Mouse (Mus musculus): ENCODE data around the gene Olfr1211. TPM values are rescaled to one million over a fixed set of nuclear protein-coding genes. Genes with fewer than 3 reads are reported as not detected.

Olfr1211 gene
- not detected in 2 replicates for polyA plus RNA-seq (2012; ENCODE audit: insufficient read depth, insufficient read length, low replicate concordance, missing spikeins)

- H3K4me1 ChIP-seq (ENCODE audit: control insufficient read depth, insufficient read depth, low read length) = no peaks in the 10 kb centered on the region
- TF ChIP-seq POLR2A (IDR thresholded peaks at IDR 0.05; ENCODE audit: insufficient read depth, low read depth, low read length) = no peak
- TF ChIP-seq CTCF (IDR thresholded peaks at IDR 0.05; ENCODE audit: insufficient read depth, low read depth, low read length) = no peak
- no peak within 1 kb of the TSS for H3K27ac ChIP-seq (ENCODE audit: insufficient read depth, low read depth, low read length)
- H3K4me3 ChIP-seq (ENCODE audit: insufficient read depth, low read depth, low read length) = no peak within 1 kb of the TSS
- WGBS = 93% methylated on average over 1 of the region's 1 CpGs
Measured at GRCm38 (mm10) chr2:88938011-88938410, at the start of gene Olfr1211. Gene Olfr1211 (minus strand): TSS chr2:88938111.

GRCm38 (mm10) chr2:88980181-88980580 is 42.3 kb upstream of the Olfr1211 start, which contains the start of gene Gm13762:
Gene Gm13762 (minus strand): TSS chr2:88980281.
- Histone ChIP-seq H3K4me1 (ENCODE audit: control insufficient read depth, insufficient read depth, low read length) (no peaks in the 10 kb centered on the region), H3K4me3 (ENCODE audit: insufficient read depth, low read depth, low read length) (no peak within 1 kb of the TSS), H3K27ac (ENCODE audit: insufficient read depth, low read depth, low read length) (no peak within 1 kb of the TSS)
- 78% methylated on average over 1 of the region's 1 CpGs for WGBS
- TF ChIP-seq POLR2A (IDR thresholded peaks at IDR 0.05; ENCODE audit: insufficient read depth, low read depth, low read length) (no peak), CTCF (IDR thresholded peaks at IDR 0.05; ENCODE audit: insufficient read depth, low read depth, low read length) (no peak)

DNA sequence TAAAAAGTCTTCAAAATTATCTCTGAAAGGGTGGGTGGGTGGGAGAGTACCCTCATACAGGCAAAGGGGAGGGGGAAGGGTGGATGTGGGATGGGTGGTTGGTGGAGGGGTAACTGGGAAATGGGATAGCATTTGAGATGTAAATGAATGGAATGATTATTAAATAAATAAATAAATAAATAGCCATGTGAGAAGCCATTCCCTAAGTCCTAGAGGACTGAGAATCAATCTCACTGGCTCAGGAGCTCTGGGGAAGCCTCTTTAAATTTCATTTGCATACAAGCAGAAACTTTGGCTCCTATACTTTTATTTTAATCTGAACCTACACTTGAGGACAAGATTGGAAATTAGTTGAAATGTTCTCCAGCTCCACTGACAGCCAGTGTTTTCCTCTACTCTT is 15.8 kb upstream of the Olfr1211 start, which contains the start of gene Olfr1212:
Olfr1212 (plus strand) TSS at position 301 of the 400 bp plus-strand sequence.
- TF ChIP-seq POLR2A (IDR thresholded peaks at IDR 0.05; ENCODE audit: insufficient read depth, low read depth, low read length) (no peak), CTCF (IDR thresholded peaks at IDR 0.05; ENCODE audit: insufficient read depth, low read depth, low read length) (no peak)
- no peaks in the 10 kb centered on the region for H3K4me1 ChIP-seq (ENCODE audit: control insufficient read depth, insufficient read depth, low read length)
- H3K4me3 ChIP-seq (ENCODE audit: insufficient read depth, low read depth, low read length) = no peak within 1 kb of the TSS
- H3K27ac ChIP-seq (ENCODE audit: insufficient read depth, low read depth, low read length) = no peak within 1 kb of the TSS

DNA sequence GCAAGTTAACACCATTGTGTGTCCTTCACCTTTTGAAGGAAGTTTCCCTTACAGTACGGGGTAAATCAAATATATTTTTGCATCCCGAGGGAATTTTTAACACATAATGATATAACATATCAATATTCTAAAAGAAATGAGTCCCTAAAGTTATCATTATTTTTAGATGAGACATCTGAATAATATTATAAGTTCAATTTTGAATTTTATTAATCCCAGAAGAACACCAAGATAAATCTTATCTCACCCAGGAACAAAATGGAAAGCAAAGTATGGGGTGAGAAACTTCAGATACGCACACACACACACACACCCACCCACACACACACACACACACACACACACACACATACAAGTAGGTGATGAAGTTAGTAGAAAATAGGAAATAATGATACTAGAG is 22.9 kb downstream of the Olfr1211 start, which contains the start of gene Olfr1209:
Olfr1209 (minus strand) TSS at position 101 of the 400 bp plus-strand sequence.
- 92% methylated on average over 3 of the region's 3 CpGs for WGBS
- H3K4me1 ChIP-seq (ENCODE audit: control insufficient read depth, insufficient read depth, low read length) = no peaks in the 10 kb centered on the region

GRCm38 (mm10) chr2:88902211-88902610 is 35.7 kb downstream of the Olfr1211 start, which contains the start of gene Olfr1208:
Gene Olfr1208 (minus strand): TSS chr2:88902311.
- H3K4me1 ChIP-seq (ENCODE audit: control insufficient read depth, insufficient read depth, low read length) = no peaks in the 10 kb centered on the region
- TF ChIP-seq POLR2A (IDR thresholded peaks at IDR 0.05; ENCODE audit: insufficient read depth, low read depth, low read length) = no peak
- no peak for TF ChIP-seq CTCF (IDR thresholded peaks at IDR 0.05; ENCODE audit: insufficient read depth, low read depth, low read length)
- no peak within 1 kb of the TSS for H3K27ac ChIP-seq (ENCODE audit: insufficient read depth, low read depth, low read length)
- no peak within 1 kb of the TSS for H3K4me3 ChIP-seq (ENCODE audit: insufficient read depth, low read depth, low read length)

More for the DNA sequence above, 22.9 kb downstream of the Olfr1211 start, which contains the start of gene Olfr1209:
- no peak within 1 kb of the TSS for H3K4me3 ChIP-seq (ENCODE audit: insufficient read depth, low read depth, low read length)
- TF ChIP-seq CTCF (IDR thresholded peaks at IDR 0.05; ENCODE audit: insufficient read depth, low read depth, low read length) = no peak
- TF ChIP-seq POLR2A (IDR thresholded peaks at IDR 0.05; ENCODE audit: insufficient read depth, low read depth, low read length) = no peak
- H3K27ac ChIP-seq (ENCODE audit: insufficient read depth, low read depth, low read length) = no peak within 1 kb of the TSS

Other genes starting within 250 kb of the Olfr1211 start
- not detected in 2 replicates for gene Olfr1195, start 248.9 kb downstream of the Olfr1211 start, polyA plus RNA-seq (2012; ENCODE audit: insufficient read depth, insufficient read length, low replicate concordance, missing spikeins)
- not detected in 2 replicates for gene Olfr1196, start 233.5 kb downstream of the Olfr1211 start, polyA plus RNA-seq (2012; ENCODE audit: insufficient read depth, insufficient read length, low replicate concordance, missing spikeins)
- gene Olfr1197, start 205.7 kb downstream of the Olfr1211 start, polyA plus RNA-seq (2012; ENCODE audit: insufficient read depth, insufficient read length, low replicate concordance, missing spikeins) = not detected in 2 replicates
- not detected in 2 replicates for gene Olfr1198, start 186.7 kb downstream of the Olfr1211 start, polyA plus RNA-seq (2012; ENCODE audit: insufficient read depth, insufficient read length, low replicate concordance, missing spikeins)
- gene Olfr1199, start 177.6 kb downstream of the Olfr1211 start, polyA plus RNA-seq (2012; ENCODE audit: insufficient read depth, insufficient read length, low replicate concordance, missing spikeins) = not detected in 2 replicates
- not detected in 2 replicates for gene Olfr1200, start 167.6 kb downstream of the Olfr1211 start, polyA plus RNA-seq (2012; ENCODE audit: insufficient read depth, insufficient read length, low replicate concordance, missing spikeins)
- not detected in 2 replicates for gene Olfr1201, start 145.1 kb downstream of the Olfr1211 start, polyA plus RNA-seq (2012; ENCODE audit: insufficient read depth, insufficient read length, low replicate concordance, missing spikeins)
- not detected in 2 replicates for gene Olfr1202, start 123.6 kb downstream of the Olfr1211 start, polyA plus RNA-seq (2012; ENCODE audit: insufficient read depth, insufficient read length, low replicate concordance, missing spikeins)
- not detected in 2 replicates for gene Olfr1205, start 108.4 kb downstream of the Olfr1211 start, polyA plus RNA-seq (2012; ENCODE audit: insufficient read depth, insufficient read length, low replicate concordance, missing spikeins)
- gene Olfr1204, start 88.8 kb downstream of the Olfr1211 start, polyA plus RNA-seq (2012; ENCODE audit: insufficient read depth, insufficient read length, low replicate concordance, missing spikeins) = not detected in 2 replicates
- gene Olfr1206, start 74.9 kb downstream of the Olfr1211 start, polyA plus RNA-seq (2012; ENCODE audit: insufficient read depth, insufficient read length, low replicate concordance, missing spikeins) = not detected in 2 replicates
- not detected in 2 replicates for gene Olfr1208, start 35.8 kb downstream of the Olfr1211 start, polyA plus RNA-seq (2012; ENCODE audit: insufficient read depth, insufficient read length, low replicate concordance, missing spikeins)
- not detected in 2 replicates for gene Olfr1209, start 23.0 kb downstream of the Olfr1211 start, polyA plus RNA-seq (2012; ENCODE audit: insufficient read depth, insufficient read length, low replicate concordance, missing spikeins)
- not detected in 2 replicates for gene Olfr1212, start 15.9 kb upstream of the Olfr1211 start, polyA plus RNA-seq (2012; ENCODE audit: insufficient read depth, insufficient read length, low replicate concordance, missing spikeins)
- not detected in 2 replicates for gene Gm13762, start 42.2 kb upstream of the Olfr1211 start, polyA plus RNA-seq (2012; ENCODE audit: insufficient read depth, insufficient read length, low replicate concordance, missing spikeins)
- gene Olfr1214, start 54.5 kb upstream of the Olfr1211 start, polyA plus RNA-seq (2012; ENCODE audit: insufficient read depth, insufficient read length, low replicate concordance, missing spikeins) = not detected in 2 replicates
- gene Olfr1215, start 68.9 kb upstream of the Olfr1211 start, polyA plus RNA-seq (2012; ENCODE audit: insufficient read depth, insufficient read length, low replicate concordance, missing spikeins) = not detected in 2 replicates
- not detected in 2 replicates for gene Olfr1216, start 80.2 kb upstream of the Olfr1211 start, polyA plus RNA-seq (2012; ENCODE audit: insufficient read depth, insufficient read length, low replicate concordance, missing spikeins)
- gene Olfr1217, start 94.0 kb upstream of the Olfr1211 start, polyA plus RNA-seq (2012; ENCODE audit: insufficient read depth, insufficient read length, low replicate concordance, missing spikeins) = not detected in 2 replicates
- gene Olfr1218, start 123.1 kb upstream of the Olfr1211 start, polyA plus RNA-seq (2012; ENCODE audit: insufficient read depth, insufficient read length, low replicate concordance, missing spikeins) = not detected in 2 replicates
- not detected in 2 replicates for gene Olfr1219, start 145.4 kb upstream of the Olfr1211 start, polyA plus RNA-seq (2012; ENCODE audit: insufficient read depth, insufficient read length, low replicate concordance, missing spikeins)
- not detected in 2 replicates for gene Olfr1220, start 168.7 kb upstream of the Olfr1211 start, polyA plus RNA-seq (2012; ENCODE audit: insufficient read depth, insufficient read length, low replicate concordance, missing spikeins)
- gene Olfr1221, start 179.2 kb upstream of the Olfr1211 start, polyA plus RNA-seq (2012; ENCODE audit: insufficient read depth, insufficient read length, low replicate concordance, missing spikeins) = not detected in 2 replicates
- gene Olfr1222, start 194.9 kb upstream of the Olfr1211 start, polyA plus RNA-seq (2012; ENCODE audit: insufficient read depth, insufficient read length, low replicate concordance, missing spikeins) = not detected in 2 replicates
- not detected in 2 replicates for gene Olfr1223, start 213.4 kb upstream of the Olfr1211 start, polyA plus RNA-seq (2012; ENCODE audit: insufficient read depth, insufficient read length, low replicate concordance, missing spikeins)
- not detected in 2 replicates for gene Olfr1224-ps1, start 226.0 kb upstream of the Olfr1211 start, polyA plus RNA-seq (2012; ENCODE audit: insufficient read depth, insufficient read length, low replicate concordance, missing spikeins)
- not detected in 2 replicates for gene Olfr1225, start 236.6 kb upstream of the Olfr1211 start, polyA plus RNA-seq (2012; ENCODE audit: insufficient read depth, insufficient read length, low replicate concordance, missing spikeins)